Mouse (Mus musculus): ENCODE data around the gene Hrct1. TPM values are rescaled to one million over a fixed set of nuclear protein-coding genes. Genes with fewer than 3 reads are reported as not detected.

Gene Hrct1
- 0.39 and 0.64 TPM in 2 replicates for polyA plus RNA-seq (2015; fragmentation: Nextera tagmentation; extraction: Ambion mirVana)

DNA sequence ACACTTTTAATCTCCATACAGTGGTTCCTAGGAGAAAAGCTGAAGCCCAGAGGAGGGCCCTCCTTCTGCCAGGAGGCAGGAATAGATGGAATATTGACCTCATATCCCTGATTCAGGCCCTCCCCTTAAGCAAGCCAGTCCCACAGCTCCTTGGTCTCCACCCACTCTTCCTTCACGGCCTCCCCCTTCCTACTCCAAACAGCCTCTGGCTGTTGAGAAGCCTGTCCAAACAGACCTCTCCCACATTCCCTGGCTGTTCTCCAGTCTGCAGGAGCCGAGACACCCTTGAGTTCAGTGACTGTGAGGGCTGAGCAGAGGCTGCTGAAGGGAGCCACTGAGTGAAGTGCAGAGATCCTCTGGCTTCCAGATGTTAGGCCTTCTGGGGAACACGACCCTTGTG is at the start of gene Hrct1:
TSS of gene Hrct1 (plus strand) at position 194 of the 400 bp plus-strand sequence.
- H3K36me3 ChIP-seq = no peaks in the 10 kb centered on the region
- no peak within 1 kb of the TSS for H3K9ac ChIP-seq
- H3K9me3 ChIP-seq = no peaks in the 10 kb centered on the region
- WGBS = 56% methylated on average over 3 of the region's 3 CpGs
- ATAC-seq (ENCODE audit: low FRiP score, low read depth) = no peak
- H3K4me2 ChIP-seq = no peak within 1 kb of the TSS
- no peak within 1 kb of the TSS for H3K4me3 ChIP-seq
- no peaks in the 10 kb centered on the region for H3K4me1 ChIP-seq (replicated peaks)
- no peak within 1 kb of the TSS for H3K27ac ChIP-seq (replicated peaks)
- no peaks in the 10 kb centered on the region for H3K27me3 ChIP-seq

DNA sequence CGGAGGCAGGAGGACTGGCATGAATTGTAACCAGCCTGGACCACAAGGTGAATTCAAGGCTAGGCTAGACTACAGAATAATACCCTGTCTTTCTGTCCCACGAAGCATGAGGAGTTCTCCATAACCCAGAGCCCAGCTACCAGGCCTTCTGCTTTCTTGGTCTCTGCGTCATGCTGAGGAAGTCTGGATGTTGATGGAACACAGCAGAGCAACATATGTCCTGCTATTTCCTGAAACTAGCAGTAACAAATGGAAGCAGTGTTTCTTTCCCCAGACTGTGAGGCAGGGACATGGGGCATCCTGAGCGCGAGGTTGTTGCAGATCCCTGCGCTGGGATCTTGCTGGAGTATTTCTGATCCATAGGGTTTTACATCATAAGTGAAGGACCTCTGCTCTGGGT is 48.4 kb upstream of the Hrct1 start:
- Histone ChIP-seq H3K4me1 (replicated peaks) (no peaks in the 10 kb centered on the region), H3K4me3 (no peak overlapping the region), H3K27me3 (no peaks in the 10 kb centered on the region), H3K9me3 (no peaks in the 10 kb centered on the region), H3K27ac (replicated peaks) (no peak overlapping the region), H3K9ac (no peak overlapping the region), H3K4me2 (no peak overlapping the region), H3K36me3 (peaks cover 82% of the 10 kb centered on the region)
- 92% methylated on average over 6 of the region's 6 CpGs for whole genome bisulfite sequencing
- no peak for ATAC-seq (ENCODE audit: low FRiP score, low read depth)

GRCm38 (mm10) chr4:43679416-43680043 is 47.5 kb upstream of the Hrct1 start:
- H3K9me3 ChIP-seq = no peaks in the 10 kb centered on the region
- no peak overlapping the region for H3K4me3 ChIP-seq
- no peaks in the 10 kb centered on the region for H3K27me3 ChIP-seq
- no peak overlapping the region for H3K9ac ChIP-seq
- H3K27ac ChIP-seq (replicated peaks) = no peak overlapping the region
- H3K4me1 ChIP-seq (replicated peaks) = no peaks in the 10 kb centered on the region
- peaks cover 78% of the 10 kb centered on the region for H3K36me3 ChIP-seq
- no peak for ATAC-seq (ENCODE audit: low FRiP score, low read depth)
- H3K4me2 ChIP-seq = no peak overlapping the region
- WGBS = 91% methylated on average over 7 of the region's 7 CpGs

GRCm38 (mm10) chr4:43690021-43690420 is 37.0 kb upstream of the Hrct1 start:
- no peak for ATAC-seq (ENCODE audit: low FRiP score, low read depth)
- Histone ChIP-seq H3K4me1 (replicated peaks) (no peaks in the 10 kb centered on the region), H3K27ac (replicated peaks) (no peak overlapping the region), H3K9me3 (no peaks in the 10 kb centered on the region), H3K4me3 (no peak overlapping the region), H3K36me3 (peaks cover 42% of the 10 kb centered on the region), H3K9ac (no peak overlapping the region), H3K27me3 (no peaks in the 10 kb centered on the region), H3K4me2 (no peak overlapping the region)
- 93% methylated on average over 17 of the region's 17 CpGs for WGBS

DNA sequence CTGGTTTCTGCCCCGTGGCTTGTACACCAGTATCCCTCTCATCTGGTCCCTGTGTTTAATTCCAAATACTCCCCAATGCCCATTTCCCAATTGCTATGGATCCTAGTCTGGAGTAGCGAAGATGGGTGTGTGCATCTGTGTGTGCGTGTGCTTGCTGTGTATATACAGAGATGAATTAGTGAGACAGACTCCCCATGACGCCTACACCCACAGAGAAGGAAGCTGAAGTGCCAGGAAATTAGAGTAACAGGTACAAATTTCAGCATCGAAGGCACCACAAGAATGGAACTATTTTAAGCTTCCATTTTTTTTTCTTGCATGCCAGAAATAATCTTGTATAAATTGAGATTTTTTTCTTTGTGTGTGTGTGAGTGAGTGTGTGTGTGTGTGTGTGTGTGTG is 36.0 kb upstream of the Hrct1 start:
- no peak overlapping the region for H3K4me2 ChIP-seq
- H3K27ac ChIP-seq (replicated peaks) = no peak overlapping the region
- H3K9me3 ChIP-seq = no peaks in the 10 kb centered on the region
- ATAC-seq (ENCODE audit: low FRiP score, low read depth) = no peak
- WGBS = 82% methylated on average over 5 of the region's 5 CpGs
- H3K4me1 ChIP-seq (replicated peaks) = no peaks in the 10 kb centered on the region
- no peak overlapping the region for H3K9ac ChIP-seq
- no peak overlapping the region for H3K4me3 ChIP-seq
- peaks cover 32% of the 10 kb centered on the region for H3K36me3 ChIP-seq
- no peaks in the 10 kb centered on the region for H3K27me3 ChIP-seq

DNA sequence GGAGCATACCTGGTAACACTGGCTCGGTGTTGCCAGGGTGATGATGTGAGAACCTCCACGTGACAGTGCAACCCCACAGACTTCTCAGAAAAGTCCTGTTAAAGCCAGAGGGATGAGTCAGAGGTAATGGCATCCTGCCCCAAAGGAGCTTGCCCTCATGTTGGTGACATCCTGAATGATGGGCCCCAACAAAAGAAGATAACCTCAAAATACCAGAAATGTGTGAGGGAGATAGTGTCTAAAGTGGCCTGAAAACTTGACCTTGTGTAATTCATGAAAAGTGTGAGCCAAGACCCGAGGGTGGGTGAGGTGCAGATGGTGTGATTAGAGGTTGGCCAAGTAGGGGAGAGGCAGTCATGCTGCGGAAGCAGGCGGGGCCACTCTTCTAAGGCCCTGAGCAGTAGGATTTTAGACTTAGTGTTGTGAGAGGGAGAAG is 33.2 kb upstream of the Hrct1 start:
- H3K4me2 ChIP-seq = no peak overlapping the region
- H3K27ac ChIP-seq (replicated peaks) = no peak overlapping the region
- H3K27me3 ChIP-seq = no peaks in the 10 kb centered on the region
- H3K4me3 ChIP-seq = no peak overlapping the region
- H3K9ac ChIP-seq = no peak overlapping the region
- H3K4me1 ChIP-seq (replicated peaks) = no peaks in the 10 kb centered on the region
- no peak for ATAC-seq (ENCODE audit: low FRiP score, low read depth)
- 85% methylated on average over 5 of the region's 5 CpGs for WGBS
- peaks cover 16% of the 10 kb centered on the region for H3K36me3 ChIP-seq
- H3K9me3 ChIP-seq = no peaks in the 10 kb centered on the region

DNA sequence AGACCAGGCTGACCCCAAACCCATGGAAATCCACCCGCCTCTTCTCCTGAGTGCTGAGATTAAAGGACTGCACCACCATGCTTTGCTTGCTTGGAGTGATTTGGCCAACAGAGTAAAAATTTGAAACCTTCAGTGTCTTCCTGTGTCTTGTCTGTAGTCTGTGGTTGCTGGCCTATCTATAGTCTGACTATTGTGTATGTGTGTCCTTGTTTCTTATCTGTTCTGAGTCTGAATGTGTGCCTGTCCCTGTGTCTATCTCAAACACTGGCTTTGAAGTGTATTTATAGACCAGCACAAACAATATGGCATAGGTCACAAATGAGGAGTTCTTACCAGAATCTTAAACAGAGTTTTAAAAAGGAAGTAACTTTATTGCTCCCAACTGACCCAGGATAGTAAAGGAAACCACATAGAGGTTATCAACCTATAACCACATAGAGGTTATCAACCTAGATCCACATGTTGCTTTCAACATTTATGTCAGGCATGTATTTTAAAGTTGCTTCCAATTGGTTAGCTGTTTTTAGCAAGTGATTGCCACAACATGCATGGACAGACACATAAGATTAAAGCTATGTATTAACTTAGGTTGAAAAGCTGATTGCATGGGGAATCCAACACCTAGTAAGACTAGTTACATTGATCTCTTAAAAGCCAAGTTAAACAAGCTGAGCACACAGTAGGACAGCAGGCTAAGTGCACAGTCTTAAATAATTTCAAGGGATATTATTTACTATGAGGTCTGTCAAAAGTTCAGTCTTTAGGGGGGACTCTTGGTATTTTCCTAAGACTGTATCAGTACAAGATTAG is 32.3 kb upstream of the Hrct1 start:
- Histone ChIP-seq H3K27me3 (no peaks in the 10 kb centered on the region), H3K4me3 (no peak overlapping the region), H3K4me1 (replicated peaks) (no peaks in the 10 kb centered on the region), H3K27ac (replicated peaks) (no peak overlapping the region), H3K9ac (no peak overlapping the region), H3K9me3 (no peaks in the 10 kb centered on the region), H3K36me3 (peaks cover 7% of the 10 kb centered on the region), H3K4me2 (no peak overlapping the region)
- no peak for ATAC-seq (ENCODE audit: low FRiP score, low read depth)
- 92% methylated on average over 1 of the region's 1 CpGs for WGBS

DNA sequence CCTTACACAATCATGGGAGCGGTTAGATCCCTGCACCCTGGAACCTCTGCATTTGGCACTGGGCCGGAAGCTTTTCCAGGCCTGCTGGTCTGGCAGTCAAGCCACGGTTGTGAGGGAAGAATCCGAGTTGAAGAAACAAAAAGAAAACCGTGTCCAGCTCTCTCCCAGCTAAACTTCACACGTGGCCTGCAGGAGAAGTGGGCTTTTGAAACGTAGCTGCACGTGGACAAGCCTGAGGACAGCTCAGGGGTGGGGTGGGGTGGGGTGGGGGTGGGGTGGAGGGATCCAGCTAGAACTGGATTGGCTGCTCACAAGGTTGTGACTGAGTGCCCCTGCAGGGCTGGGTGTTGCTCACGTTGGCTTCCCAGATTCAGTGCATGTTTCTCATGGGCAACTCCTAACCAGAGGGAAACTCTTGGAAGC is 31.7 kb upstream of the Hrct1 start:
- H3K9me3 ChIP-seq = no peaks in the 10 kb centered on the region
- no peak for ATAC-seq (ENCODE audit: low FRiP score, low read depth)
- H3K4me1 ChIP-seq (replicated peaks) = no peaks in the 10 kb centered on the region
- no peaks in the 10 kb centered on the region for H3K27me3 ChIP-seq
- H3K36me3 ChIP-seq = peaks cover 3% of the 10 kb centered on the region
- no peak overlapping the region for H3K9ac ChIP-seq
- no peak overlapping the region for H3K4me2 ChIP-seq
- H3K4me3 ChIP-seq = no peak overlapping the region
- 34% methylated on average over 9 of the region's 9 CpGs for WGBS
- no peak overlapping the region for H3K27ac ChIP-seq (replicated peaks)

DNA sequence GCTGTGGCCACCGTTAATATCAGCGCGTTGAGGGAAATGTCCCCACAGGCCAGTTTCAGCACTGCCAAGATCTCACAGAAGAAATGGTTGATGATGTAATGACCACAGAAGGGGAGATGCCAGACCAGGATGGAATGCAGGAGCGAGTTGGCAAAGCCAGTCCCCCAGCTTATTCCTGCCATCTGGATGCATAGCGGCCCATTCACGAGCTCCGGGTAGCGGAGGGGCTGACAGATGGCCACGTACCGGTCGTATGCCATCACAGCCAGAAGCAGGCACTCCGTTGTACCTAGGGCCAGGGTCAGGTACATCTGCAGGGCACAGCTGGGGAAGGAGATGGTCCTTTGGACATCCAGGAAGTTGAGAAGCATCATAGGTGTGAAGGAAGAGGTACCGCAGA is 30.4 kb upstream of the Hrct1 start:
- no peak overlapping the region for H3K4me3 ChIP-seq
- no peak for ATAC-seq (ENCODE audit: low FRiP score, low read depth)
- no peak overlapping the region for H3K27ac ChIP-seq (replicated peaks)
- H3K27me3 ChIP-seq = no peaks in the 10 kb centered on the region
- no peaks in the 10 kb centered on the region for H3K9me3 ChIP-seq
- WGBS = 76% methylated on average over 13 of the region's 13 CpGs
- H3K36me3 ChIP-seq = no peaks in the 10 kb centered on the region
- no peak overlapping the region for H3K4me2 ChIP-seq
- H3K9ac ChIP-seq = no peak overlapping the region
- H3K4me1 ChIP-seq (replicated peaks) = no peaks in the 10 kb centered on the region

GRCm38 (mm10) chr4:43700707-43701106 is 26.3 kb upstream of the Hrct1 start, which contains the start of gene Olfr70:
Gene Olfr70 (minus strand): TSS chr4:43700807.
- H3K9me3 ChIP-seq = no peaks in the 10 kb centered on the region
- H3K4me1 ChIP-seq (replicated peaks) = no peaks in the 10 kb centered on the region
- H3K36me3 ChIP-seq = no peaks in the 10 kb centered on the region
- no peak within 1 kb of the TSS for H3K4me3 ChIP-seq
- WGBS = 89% methylated on average over 6 of the region's 6 CpGs
- no peaks in the 10 kb centered on the region for H3K27me3 ChIP-seq
- H3K4me2 ChIP-seq = no peak within 1 kb of the TSS
- H3K27ac ChIP-seq (replicated peaks) = no peak within 1 kb of the TSS
- no peak within 1 kb of the TSS for H3K9ac ChIP-seq
- no peak for ATAC-seq (ENCODE audit: low FRiP score, low read depth)

DNA sequence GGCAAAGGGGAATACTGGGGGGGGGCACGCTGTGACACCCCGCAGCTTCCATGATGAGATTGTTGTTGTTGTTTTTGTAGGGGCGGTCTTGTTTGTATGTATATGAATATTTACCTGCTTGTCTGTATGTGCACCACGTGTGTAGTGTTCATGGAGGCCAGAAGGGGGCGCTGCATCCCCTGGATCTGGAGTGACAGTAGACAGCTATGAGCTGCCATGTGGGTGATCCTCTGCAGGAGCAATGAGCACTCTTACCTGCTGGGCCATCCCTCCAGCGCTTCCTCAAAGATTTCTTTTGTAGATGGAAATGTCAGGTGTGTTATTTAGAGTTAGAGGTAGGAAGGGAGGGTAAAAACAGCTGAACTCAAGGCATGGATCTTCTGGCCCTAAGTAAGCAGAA is 23.5 kb upstream of the Hrct1 start:
- Histone ChIP-seq H3K4me2 (no peak overlapping the region), H3K27ac (replicated peaks) (no peak overlapping the region), H3K4me1 (replicated peaks) (no peaks in the 10 kb centered on the region), H3K9me3 (no peaks in the 10 kb centered on the region), H3K36me3 (no peaks in the 10 kb centered on the region), H3K27me3 (no peaks in the 10 kb centered on the region), H3K9ac (no peak overlapping the region), H3K4me3 (no peak overlapping the region)
- no peak for ATAC-seq (ENCODE audit: low FRiP score, low read depth)
- WGBS = 81% methylated on average over 6 of the region's 6 CpGs

DNA sequence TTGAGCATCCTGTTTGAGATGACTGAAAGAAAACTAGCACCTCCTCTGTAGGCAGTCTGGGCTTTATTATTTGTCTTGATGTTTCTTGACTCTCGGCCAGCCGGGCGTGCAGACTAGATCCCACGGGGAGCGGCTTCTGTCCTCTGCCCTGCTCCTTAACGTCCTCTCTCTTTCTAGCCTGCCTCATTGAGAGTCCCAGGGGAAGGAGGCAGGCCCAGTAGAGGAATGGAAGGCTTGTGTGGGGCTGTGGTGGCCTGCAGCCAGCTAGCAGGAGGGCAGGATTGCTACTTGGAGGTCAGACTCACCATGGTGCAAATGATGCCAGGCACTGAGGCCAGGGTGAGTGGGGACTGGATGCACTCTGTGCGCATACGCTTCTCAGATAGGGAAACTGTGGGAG is 23.1 kb upstream of the Hrct1 start:
- H3K4me1 ChIP-seq (replicated peaks) = no peaks in the 10 kb centered on the region
- no peak overlapping the region for H3K27ac ChIP-seq (replicated peaks)
- H3K4me3 ChIP-seq = no peak overlapping the region
- H3K9me3 ChIP-seq = no peaks in the 10 kb centered on the region
- no peak overlapping the region for H3K4me2 ChIP-seq
- no peaks in the 10 kb centered on the region for H3K27me3 ChIP-seq
- ATAC-seq (ENCODE audit: low FRiP score, low read depth) = no peak
- no peaks in the 10 kb centered on the region for H3K36me3 ChIP-seq
- 58% methylated on average over 8 of the region's 8 CpGs for WGBS
- no peak overlapping the region for H3K9ac ChIP-seq
